Mouse (Mus musculus): ENCODE measurements around the gene Dvl1.
A peak's percentile ranks its signal among the peaks of the same experiment; 100 is the strongest.

The Dvl1 gene

GRCm38 (mm10) chr4:155839483-155839910 is 7.7 kb upstream of the Dvl1 start, which contains the start of gene Mxra8:
Gene Mxra8 (plus strand): TSS chr4:155839680.
- peak; percentile 88 to 90 for DNase-seq (ENCODE audit: inconsistent age in 2 of 2, low spot score in 1 of 2)

- DNase-seq (ENCODE audit: inconsistent age in 2 of 2, low spot score in 1 of 2) = peak in 1 of 2 experiments; percentile 19
Observed at GRCm38 (mm10) chr4:155840076-155841002, 6.9 kb upstream of the Dvl1 start.

- DNase-seq (ENCODE audit: inconsistent age in 2 of 2, low spot score in 1 of 2) = peak; percentile 78 to 90
Observed at GRCm38 (mm10) chr4:155841003-155841454, 6.2 kb upstream of the Dvl1 start.

- DNase-seq (ENCODE audit: inconsistent age in 2 of 2, low spot score in 1 of 2) = no peak
Observed at GRCm38 (mm10) chr4:155841651-155842270, 5.4 kb upstream of the Dvl1 start.

- DNase-seq (ENCODE audit: inconsistent age in 2 of 2, low spot score in 1 of 2) = no peak
Observed at GRCm38 (mm10) chr4:155843231-155843630, 4.0 kb upstream of the Dvl1 start.

GRCm38 (mm10) chr4:155847591-155848352 is 570 bp downstream of the Dvl1 start:
- peak in 1 of 2 experiments; percentile 63 for DNase-seq (ENCODE audit: inconsistent age in 2 of 2, low spot score in 1 of 2)

GRCm38 (mm10) chr4:155848434-155849095 is 1.4 kb downstream of the Dvl1 start:
- peak in 1 of 2 experiments; percentile 59 for DNase-seq (ENCODE audit: inconsistent age in 2 of 2, low spot score in 1 of 2)

GRCm38 (mm10) chr4:155849391-155849790 is 2.2 kb downstream of the Dvl1 start:
- no peak for DNase-seq (ENCODE audit: inconsistent age in 2 of 2, low spot score in 1 of 2)

- no peak for DNase-seq (ENCODE audit: inconsistent age in 2 of 2, low spot score in 1 of 2)
Observed at GRCm38 (mm10) chr4:155849792-155850451, 2.7 kb downstream of the Dvl1 start.

GRCm38 (mm10) chr4:155851368-155851767 is 4.2 kb downstream of the Dvl1 start:
- peak in 1 of 2 experiments; percentile 86 for DNase-seq (ENCODE audit: inconsistent age in 2 of 2, low spot score in 1 of 2)

GRCm38 (mm10) chr4:155851951-155852411 is 4.8 kb downstream of the Dvl1 start:
- peak in 1 of 2 experiments; percentile 67 for DNase-seq (ENCODE audit: inconsistent age in 2 of 2, low spot score in 1 of 2)

GRCm38 (mm10) chr4:155853421-155853820 is 6.2 kb downstream of the Dvl1 start:
- DNase-seq (ENCODE audit: inconsistent age in 2 of 2, low spot score in 1 of 2) = no peak

GRCm38 (mm10) chr4:155854991-155855390 is 7.8 kb downstream of the Dvl1 start:
- no peak for DNase-seq (ENCODE audit: inconsistent age in 2 of 2, low spot score in 1 of 2)

GRCm38 (mm10) chr4:155856071-155856470 is 8.9 kb downstream of the Dvl1 start:
- no peak for DNase-seq (ENCODE audit: inconsistent age in 2 of 2, low spot score in 1 of 2)

- DNase-seq (ENCODE audit: inconsistent age in 2 of 2, low spot score in 1 of 2) = no peak
Observed at GRCm38 (mm10) chr4:155856881-155857280, 9.7 kb downstream of the Dvl1 start.

- DNase-seq (ENCODE audit: inconsistent age in 2 of 2, low spot score in 1 of 2) = peak; percentile 50 to 69
Observed at GRCm38 (mm10) chr4:155859318-155859717, 12.1 kb downstream of the Dvl1 start.

- peak in 1 of 2 experiments; percentile 36 for DNase-seq (ENCODE audit: inconsistent age in 2 of 2, low spot score in 1 of 2)
Observed at GRCm38 (mm10) chr4:155861787-155862186, 14.6 kb downstream of the Dvl1 start.

GRCm38 (mm10) chr4:155863001-155863400 is 15.8 kb downstream of the Dvl1 start, which contains the start of gene Tas1r3:
Gene Tas1r3 (minus strand): TSS chr4:155863362.
- DNase-seq (ENCODE audit: inconsistent age in 2 of 2, low spot score in 1 of 2) = no peak

- peak in 1 of 2 experiments; percentile 37 for DNase-seq (ENCODE audit: inconsistent age in 2 of 2, low spot score in 1 of 2)
Observed at GRCm38 (mm10) chr4:155868614-155869298, 21.6 kb downstream of the Dvl1 start.
